Mouse (Mus musculus) lung, postnatal 36 days (tissue): ENCODE measurements around the gene Tmem132a.
A peak's percentile ranks its signal among the peaks of the same experiment; 100 is the strongest.

Experiments
- DNase-seq: peaks from one replicate; pipeline ENCODE4 v3.0.0; 2022; ENCODE audit warnings: mixed read lengths

Gene Tmem132a

GRCm38 (mm10) chr19:10871328-10871961 lies 1.7 kb upstream of the Tmem132a start:
- DNase-seq = no peak

- no peak for DNase-seq
Observed at GRCm38 (mm10) chr19:10870676-10871075, 936 bp upstream of the Tmem132a start.

GRCm38 (mm10) chr19:10869241-10869885 lies 377 bp downstream of the Tmem132a start:
- DNase-seq = peak; percentile 80

- DNase-seq = no peak
Observed at GRCm38 (mm10) chr19:10868623-10869141, 1.1 kb downstream of the Tmem132a start.

GRCm38 (mm10) chr19:10867946-10868622 lies 1.7 kb downstream of the Tmem132a start:
- DNase-seq = no peak

GRCm38 (mm10) chr19:10866351-10866750 lies 3.4 kb downstream of the Tmem132a start:
- DNase-seq = no peak

- no peak for DNase-seq
Observed at GRCm38 (mm10) chr19:10860072-10860497, 9.7 kb downstream of the Tmem132a start.

- no peak for DNase-seq
Observed at GRCm38 (mm10) chr19:10856520-10856919, 13.2 kb downstream of the Tmem132a start.

- no peak for DNase-seq
Observed at GRCm38 (mm10) chr19:10855422-10855821, 14.3 kb downstream of the Tmem132a start.

- DNase-seq = no peak
Observed at GRCm38 (mm10) chr19:10847311-10848087, 22.2 kb downstream of the Tmem132a start.

GRCm38 (mm10) chr19:10846150-10846549 lies 23.6 kb downstream of the Tmem132a start:
- DNase-seq = no peak

GRCm38 (mm10) chr19:10845454-10845853 lies 24.3 kb downstream of the Tmem132a start:
- no peak for DNase-seq

GRCm38 (mm10) chr19:10844206-10844605 lies 25.5 kb downstream of the Tmem132a start:
- DNase-seq = no peak

GRCm38 (mm10) chr19:10842914-10843313 lies 26.8 kb downstream of the Tmem132a start:
- DNase-seq = no peak

- peak; percentile 70 for DNase-seq
Observed at GRCm38 (mm10) chr19:10841721-10842626, 27.8 kb downstream of the Tmem132a start.

- DNase-seq = no peak
Observed at GRCm38 (mm10) chr19:10839010-10839892, 30.5 kb downstream of the Tmem132a start, which contains the start of gene Slc15a3. Gene Slc15a3 (plus strand): TSS chr19:10839727.

- DNase-seq = no peak
Observed at GRCm38 (mm10) chr19:10835671-10836070, 34.1 kb downstream of the Tmem132a start.

- no peak for DNase-seq
Observed at GRCm38 (mm10) chr19:10833611-10834010, 36.1 kb downstream of the Tmem132a start.

- DNase-seq = peak; percentile 38
Observed at GRCm38 (mm10) chr19:10832030-10832429, 37.7 kb downstream of the Tmem132a start.

GRCm38 (mm10) chr19:10831424-10831823 lies 38.3 kb downstream of the Tmem132a start:
- peak; percentile 89 for DNase-seq
